In genomic region chr8:11889156-11890018, GRCm38 (mm10) we compare ENCODE assay signal across 17 mouse cellular contexts. TPM values are rescaled to one million over a fixed set of nuclear protein-coding genes. Genes with fewer than 3 reads are reported as not detected.
A peak's percentile ranks its signal among the peaks of the same experiment; 100 is the strongest.
DNase-seq lines count a peak whose midpoint lies in the region; ATAC-seq lines count a peak whose summit lies in the region.
"Had no signal": no experiment of that assay in that cellular context is flagged by ENCODE, and none has a peak within 500 bp of the region (broad histone marks: within the 10 kb centered on the region; RNA-seq: fewer than 3 reads in every experiment).

No protein-coding gene starts in this region.

- H3K4me2 ChIP-seq in forebrain, embryonic 11.5 days (ENCODE audit: low read depth, low read length, severe bottlenecking): no peak overlapping the region
- no peak overlapping the region for H3K4me2 ChIP-seq in hindbrain, embryonic 13.5 days
- no peak overlapping the region for H3K4me2 ChIP-seq in neural tube, embryonic 11.5 days (ENCODE audit: low read depth)
- H3K4me2 ChIP-seq in liver, embryonic 11.5 days: no peak overlapping the region
- H3K4me2 ChIP-seq: lung, embryonic 15.5 days had no signal

- peaks cover 3% of the 10 kb centered on the region; the same call in 1 of the 2 replicates for H3K4me1 ChIP-seq in megakaryocyte, embryonic 14.5 days
- H3K4me1 ChIP-seq in forebrain, embryonic 11.5 days (replicated peaks; ENCODE audit: control insufficient read depth, insufficient read depth, low read length): peaks cover 15% of the 10 kb centered on the region
- H3K4me1 ChIP-seq in hindbrain, embryonic 13.5 days (replicated peaks): peaks cover 32% of the 10 kb centered on the region
- peaks cover 13% of the 10 kb centered on the region for H3K4me1 ChIP-seq in neural tube, embryonic 11.5 days (ENCODE audit: control insufficient read depth, insufficient read depth, low read length)
- no peaks in the 10 kb centered on the region for H3K4me1 ChIP-seq in liver, embryonic 11.5 days (replicated peaks; ENCODE audit: control insufficient read depth, insufficient read depth, low read length)
- H3K4me1 ChIP-seq: lung, embryonic 15.5 days had no signal

- no peaks in the 10 kb centered on the region for H3K36me3 ChIP-seq in megakaryocyte, embryonic 14.5 days (replicated peaks; ENCODE audit: low read length)
- no peaks in the 10 kb centered on the region for H3K36me3 ChIP-seq in forebrain, embryonic 11.5 days (ENCODE audit: control insufficient read depth, insufficient read depth, low read length)
- H3K36me3 ChIP-seq in hindbrain, embryonic 13.5 days: no peaks in the 10 kb centered on the region
- no peaks in the 10 kb centered on the region for H3K36me3 ChIP-seq in neural tube, embryonic 11.5 days (ENCODE audit: control insufficient read depth, insufficient read depth, low read length)
- H3K36me3 ChIP-seq in liver, embryonic 11.5 days (ENCODE audit: control insufficient read depth, insufficient read depth, low read length): no peaks in the 10 kb centered on the region
- H3K36me3 ChIP-seq: lung, embryonic 15.5 days had no signal

- no peak for ATAC-seq in megakaryocyte, adult 5-6 weeks (ENCODE audit: poor library complexity, severe bottlenecking)
- peak; percentile 71 for ATAC-seq in forebrain, embryonic 11.5 days (replicated peaks; ENCODE audit: low FRiP score)
- ATAC-seq in hindbrain, embryonic 13.5 days (ENCODE audit: low FRiP score): peak; percentile 46; the same call in 1 of the 2 replicates
- ATAC-seq in neural tube, embryonic 11.5 days (ENCODE audit: insufficient read depth, low FRiP score, low TSS enrichment): peak; percentile 56; the same call in 1 of the 2 replicates
- ATAC-seq in liver, embryonic 11.5 days (replicated peaks; ENCODE audit: low FRiP score): no peak
- ATAC-seq: intestine, embryonic 16.5 days had no signal

- peak overlapping the region; percentile 40; the same call in 1 of the 2 replicates for H3K9ac ChIP-seq in forebrain, embryonic 11.5 days (ENCODE audit: low read length)
- H3K9ac ChIP-seq in hindbrain, embryonic 13.5 days: peak overlapping the region; percentile 35; the same call in 1 of the 2 replicates
- peak overlapping the region; percentile 2; the same call in 1 of the 2 replicates for H3K9ac ChIP-seq in neural tube, embryonic 11.5 days (ENCODE audit: low read length)
- H3K9ac ChIP-seq in liver, embryonic 11.5 days (ENCODE audit: low read depth, low read length): no peak overlapping the region
- H3K9ac ChIP-seq: lung, embryonic 15.5 days had no signal

- H3K27ac ChIP-seq in forebrain, embryonic 11.5 days (ENCODE audit: low read depth, low read length): peak overlapping the region; percentile 59
- peak overlapping the region; percentile 24 for H3K27ac ChIP-seq in hindbrain, embryonic 13.5 days
- H3K27ac ChIP-seq in neural tube, embryonic 11.5 days (ENCODE audit: low read depth, low read length): peak overlapping the region; percentile 45; the same call in 1 of the 2 replicates
- H3K27ac ChIP-seq in liver, embryonic 11.5 days (ENCODE audit: low read depth, low read length): no peak overlapping the region
- H3K27ac ChIP-seq: lung, embryonic 15.5 days had no signal

- DNase-seq in forebrain, embryonic 11.5 days (ENCODE audit: low spot score): no peak
- peak; percentile 42 for DNase-seq in neural tube, embryonic 11.5 days (ENCODE audit: low spot score)
- DNase-seq in liver, embryonic 11.5 days (ENCODE audit: low spot score): no peak
- DNase-seq in lung, adult 18-20 months: no peak
- no peak for DNase-seq in right cerebral cortex, adult 2 months (ENCODE audit: low spot score in 2 of 2)
- DNase-seq: cerebellum, adult 11-12 months; kidney, postnatal 36 days; retina, postnatal 1 day had no signal

- H3K9me3 ChIP-seq in megakaryocyte, embryonic 14.5 days: no peaks in the 10 kb centered on the region
- H3K9me3 ChIP-seq in forebrain, embryonic 11.5 days (ENCODE audit: control insufficient read depth, low read length): no peaks in the 10 kb centered on the region
- no peaks in the 10 kb centered on the region for H3K9me3 ChIP-seq in hindbrain, embryonic 13.5 days
- no peaks in the 10 kb centered on the region for H3K9me3 ChIP-seq in neural tube, embryonic 11.5 days (ENCODE audit: control insufficient read depth, low read length)
- H3K9me3 ChIP-seq in liver, embryonic 11.5 days (ENCODE audit: control insufficient read depth, low read length): no peaks in the 10 kb centered on the region
- H3K9me3 ChIP-seq: lung, embryonic 15.5 days had no signal

- 30% methylated on average over 7 of the region's 7 CpGs for whole genome bisulfite sequencing in forebrain, embryonic 11.5 days
- 21% methylated on average over 7 of the region's 7 CpGs for WGBS in hindbrain, embryonic 13.5 days
- 46% methylated on average over 7 of the region's 7 CpGs for WGBS in neural tube, embryonic 11.5 days
- 60% methylated on average over 7 of the region's 7 CpGs for WGBS in liver, embryonic 11.5 days

- H3K27me3 ChIP-seq in megakaryocyte, embryonic 14.5 days (replicated peaks): peaks cover 12% of the 10 kb centered on the region
- H3K27me3 ChIP-seq in forebrain, embryonic 11.5 days (ENCODE audit: control insufficient read depth, insufficient read depth, low read length): no peaks in the 10 kb centered on the region
- 0 out of 2 replicates have a peak, but pooled peaks cover 3% of the 10 kb centered on the region for H3K27me3 ChIP-seq in hindbrain, embryonic 13.5 days
- no peaks in the 10 kb centered on the region for H3K27me3 ChIP-seq in neural tube, embryonic 11.5 days (ENCODE audit: control insufficient read depth, insufficient read depth, low read length)
- no peaks in the 10 kb centered on the region for H3K27me3 ChIP-seq in liver, embryonic 11.5 days (replicated peaks; ENCODE audit: control insufficient read depth, insufficient read depth, low read length)
- H3K27me3 ChIP-seq: lung, embryonic 15.5 days had no signal

- H3K4me3 ChIP-seq in megakaryocyte, embryonic 14.5 days (replicated peaks): peak overlapping the region; percentile 4
- H3K4me3 ChIP-seq in forebrain, embryonic 11.5 days (ENCODE audit: low read depth, low read length): no peak overlapping the region
- H3K4me3 ChIP-seq in hindbrain, embryonic 13.5 days: no peak overlapping the region
- no peak overlapping the region for H3K4me3 ChIP-seq in neural tube, embryonic 11.5 days (ENCODE audit: low read depth, low read length)
- H3K4me3 ChIP-seq in liver, embryonic 11.5 days (ENCODE audit: low read depth, low read length): no peak overlapping the region
- H3K4me3 ChIP-seq: lung, embryonic 15.5 days had no signal

RNA-seq across cellular contexts. Expression of gene Tex29, which starts 49.1 kb away (rescaled TPM):
- polyA plus RNA-seq in megakaryocyte, embryonic 14.5 days (2012; ENCODE audit: insufficient read depth, low replicate concordance): not detected in 2 replicates
- not detected in 2 replicates for total RNA-seq in megakaryocyte, adult 5-6 weeks (2015)
- not detected in 2 replicates for total RNA-seq in megakaryocyte, adult 5-6 weeks (2017)
- polyA plus RNA-seq in forebrain, embryonic 11.5 days (2014; fragmentation: Nextera tagmentation; extraction: Ambion mirVana): 0.24 TPM in 1 of 2 replicates, not detected in the other
- polyA plus RNA-seq in hindbrain, embryonic 13.5 days (2015; fragmentation: Nextera tagmentation; extraction: Ambion mirVana): 0.39 and 0.44 TPM in 2 replicates
- not detected in 2 replicates for polyA plus RNA-seq in neural tube, embryonic 11.5 days (2014; fragmentation: Nextera tagmentation; extraction: Ambion mirVana)
- not detected in 2 replicates for polyA plus RNA-seq in liver, embryonic 11.5 days (2014; fragmentation: Nextera tagmentation; extraction: Ambion mirVana)
- total RNA-seq: adrenal gland, postnatal 4 days; left cerebral cortex, adult 18-20 months had no signal
- polyA plus RNA-seq: embryonic facial prominence, embryonic 11.5 days; intestine, embryonic 16.5 days; lung, embryonic 15.5 days; spleen, adult 2 months had no signal

Comparison
In these comparisons a context has a peak if more than half of its experiments do, and no peak if none do; other contexts are left out.
1. ATAC-seq: peak in forebrain, embryonic 11.5 days (single experiment), hindbrain, embryonic 13.5 days (single experiment) and neural tube, embryonic 11.5 days (single experiment); none in megakaryocyte, adult 5-6 weeks (single experiment) and liver, embryonic 11.5 days (single experiment).